Mouse (Mus musculus) retina, postnatal 7 days (tissue): Measurements from ENCODE around the gene Fxn.

Experiments used
- DNase-seq: peaks from one replicate; pipeline ENCODE4 v3.0.0-alpha.2; 2012; ENCODE audit warnings: low read depth, low spot score

Fxn gene

DNA sequence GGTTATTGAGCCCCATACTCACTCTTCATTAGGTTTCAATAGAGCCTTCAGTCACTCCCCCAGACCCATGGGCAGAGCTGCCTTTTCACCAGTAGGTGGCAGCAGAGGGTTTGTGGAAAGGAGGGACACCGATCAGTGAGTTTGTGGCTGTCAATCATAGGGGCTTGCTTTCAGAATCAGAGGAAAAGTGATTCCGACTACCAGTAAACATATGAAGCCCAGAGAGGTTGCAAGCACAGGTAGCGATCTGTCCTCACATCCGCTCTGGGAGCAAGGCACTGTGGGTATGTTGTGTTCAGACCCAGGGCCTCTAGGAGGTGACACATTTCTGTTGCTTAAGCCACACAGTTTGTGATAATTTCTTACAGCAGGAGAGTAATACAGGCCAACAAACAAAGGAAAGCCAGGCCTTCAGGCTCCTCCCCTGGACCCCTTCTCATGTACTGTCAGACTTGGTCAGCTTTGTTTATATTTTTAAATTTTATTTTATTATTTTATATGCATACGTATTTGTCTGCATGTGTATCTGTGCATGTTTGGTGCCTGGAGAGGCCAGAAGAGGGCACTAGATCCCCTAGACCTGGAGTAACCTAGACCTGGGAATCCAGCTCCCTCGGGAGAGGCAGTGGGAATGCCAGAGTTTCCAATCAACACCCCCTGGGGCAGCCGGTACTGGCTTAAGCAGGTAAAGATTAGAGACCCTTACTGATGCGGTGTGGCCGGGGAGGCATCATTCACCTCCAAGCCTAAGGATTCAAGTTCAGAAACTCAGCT, 20.8 kb upstream of the Fxn start:
- DNase-seq, result peak; percentile 85

GRCm38 (mm10) chr19:24293537-24293936, 13.1 kb upstream of the Fxn start:
- DNase-seq, result no peak

GRCm38 (mm10) chr19:24284187-24284586, 3.8 kb upstream of the Fxn start:
- DNase-seq, result peak; percentile 57

DNA sequence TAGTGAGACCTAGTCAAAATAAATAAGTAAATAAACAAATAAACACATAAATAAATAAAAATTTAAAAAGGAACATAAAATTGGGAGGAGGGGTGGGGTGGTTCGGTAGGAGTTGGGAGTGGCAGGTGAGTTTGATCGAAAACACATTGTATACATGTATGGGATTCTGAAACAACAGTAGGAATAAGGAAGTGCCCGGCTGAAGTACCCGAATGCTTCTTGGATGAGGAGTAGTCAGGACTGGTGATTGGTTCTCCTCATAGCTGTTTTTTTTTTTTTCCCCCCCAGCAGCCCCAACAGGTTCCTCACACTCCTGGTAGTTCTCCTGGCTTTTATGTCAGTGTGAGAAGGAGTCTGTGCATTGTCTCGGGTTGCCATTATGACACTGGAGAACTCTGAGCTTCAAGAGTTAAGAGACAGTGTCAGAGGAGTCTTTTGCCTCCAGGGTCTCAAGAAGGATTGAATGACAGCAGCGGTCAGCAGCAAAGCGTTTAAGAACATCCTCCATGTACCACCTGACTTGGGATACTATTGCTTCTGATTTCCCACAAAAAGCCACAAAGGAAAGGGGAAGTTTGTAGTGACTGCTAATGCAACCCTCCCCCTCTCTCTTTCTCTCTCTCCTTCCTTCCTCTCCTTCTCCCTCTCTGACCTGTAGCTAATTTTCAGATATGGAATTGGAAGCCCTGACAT, 1.0 kb upstream of the Fxn start:
- DNase-seq, result no peak

- peak; percentile 71 for DNase-seq
Observed at GRCm38 (mm10) chr19:24279706-24280600, 452 bp downstream of the Fxn start.

DNA sequence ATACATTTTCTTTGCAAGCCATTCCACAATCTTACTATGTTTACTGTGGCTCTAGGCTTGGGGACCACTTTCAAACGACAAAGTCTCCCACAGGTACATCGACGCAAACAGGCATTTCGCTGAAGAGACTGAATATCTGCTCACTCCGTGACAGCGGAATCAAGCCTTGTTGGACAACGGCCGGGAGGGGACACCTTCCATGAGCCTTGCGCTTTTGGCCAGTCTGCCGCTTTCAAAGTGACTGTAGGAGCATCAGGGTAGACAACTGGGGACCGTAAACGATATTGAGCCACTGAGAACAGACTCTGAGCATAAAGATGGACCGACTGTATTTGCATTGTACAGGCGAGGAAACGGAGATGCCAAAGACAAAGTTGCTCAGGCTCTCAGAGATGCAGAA, 1.5 kb downstream of the Fxn start:
- DNase-seq, result no peak

- DNase-seq, result no peak
Observed at GRCm38 (mm10) chr19:24274281-24274680, 6.1 kb downstream of the Fxn start.

DNA sequence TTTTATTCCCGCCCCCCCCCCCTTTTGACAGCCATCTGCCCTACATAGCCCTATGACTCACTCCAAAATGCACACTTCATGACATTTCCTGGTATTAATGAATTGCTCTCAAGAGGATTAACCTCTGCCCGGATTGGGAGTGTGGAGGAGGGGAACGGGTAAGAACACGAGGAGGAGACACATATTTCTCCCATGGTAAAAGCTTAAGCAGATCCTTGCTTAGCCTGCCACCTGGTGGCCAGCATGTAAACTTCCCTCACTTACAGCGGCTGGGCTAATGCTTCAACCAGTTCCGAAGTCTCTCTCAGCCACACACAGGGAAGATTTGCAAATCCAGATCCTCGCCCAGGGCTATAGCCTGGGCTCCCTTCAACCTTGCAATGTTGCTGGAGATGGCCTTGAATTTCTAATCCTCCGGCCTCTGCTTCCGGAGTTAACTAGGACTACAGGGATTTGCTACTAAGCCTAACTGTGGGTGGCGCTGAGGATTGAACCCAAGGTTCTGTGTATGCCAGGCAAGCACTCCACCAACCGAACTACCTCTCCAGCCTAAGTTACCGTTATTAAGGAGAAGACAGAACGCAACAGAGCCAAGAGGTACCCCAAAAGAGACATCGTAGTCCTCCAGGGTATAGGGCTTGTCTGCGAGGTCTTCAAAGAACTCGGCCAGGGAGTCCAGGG, 8.5 kb downstream of the Fxn start:
- DNase-seq, result peak; percentile 93

GRCm38 (mm10) chr19:24271326-24271725, 9.1 kb downstream of the Fxn start:
- DNase-seq, result peak; percentile 60

- DNase-seq, result no peak
Observed at GRCm38 (mm10) chr19:24268531-24268930, 11.9 kb downstream of the Fxn start.

DNA sequence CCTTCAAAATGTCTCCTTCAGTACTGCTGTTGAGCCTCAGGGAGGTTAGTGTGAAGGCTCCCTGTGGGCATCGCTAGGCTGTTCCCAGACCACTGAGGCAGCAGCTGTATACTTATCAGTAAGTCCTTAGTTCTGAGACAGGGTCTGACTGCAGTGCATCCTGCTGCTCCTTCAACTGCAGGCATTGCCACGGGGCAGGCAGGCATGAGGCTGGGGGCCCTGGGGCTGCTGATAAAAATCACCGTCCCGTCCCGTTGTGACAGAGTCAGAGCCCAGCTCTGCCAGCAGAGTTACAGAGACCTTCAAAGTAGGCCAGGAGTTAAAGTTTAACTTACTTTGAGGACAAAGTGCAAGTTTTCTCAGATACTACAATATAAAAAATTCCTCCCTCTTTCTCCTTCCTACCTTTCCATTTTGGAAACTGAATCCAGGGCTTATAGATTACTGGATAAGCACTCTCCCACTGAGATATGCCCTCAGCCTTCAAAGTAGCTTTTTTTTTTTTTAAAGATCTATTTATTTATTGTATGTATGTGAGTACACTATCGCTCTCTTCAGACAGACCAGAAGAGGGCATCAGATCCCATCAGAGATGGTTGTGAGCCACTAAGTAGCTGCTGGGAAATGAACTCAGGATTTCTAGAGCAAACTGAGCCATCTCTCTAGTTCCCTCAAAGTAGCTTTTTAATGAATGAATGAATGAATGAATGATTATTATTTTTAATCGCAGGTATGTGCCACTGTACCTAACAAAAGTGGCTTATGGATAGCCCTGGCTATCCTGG, 14.2 kb downstream of the Fxn start:
- DNase-seq, result no peak

- peak; percentile 71 for DNase-seq
Observed at GRCm38 (mm10) chr19:24264991-24265390, 15.4 kb downstream of the Fxn start.

DNA sequence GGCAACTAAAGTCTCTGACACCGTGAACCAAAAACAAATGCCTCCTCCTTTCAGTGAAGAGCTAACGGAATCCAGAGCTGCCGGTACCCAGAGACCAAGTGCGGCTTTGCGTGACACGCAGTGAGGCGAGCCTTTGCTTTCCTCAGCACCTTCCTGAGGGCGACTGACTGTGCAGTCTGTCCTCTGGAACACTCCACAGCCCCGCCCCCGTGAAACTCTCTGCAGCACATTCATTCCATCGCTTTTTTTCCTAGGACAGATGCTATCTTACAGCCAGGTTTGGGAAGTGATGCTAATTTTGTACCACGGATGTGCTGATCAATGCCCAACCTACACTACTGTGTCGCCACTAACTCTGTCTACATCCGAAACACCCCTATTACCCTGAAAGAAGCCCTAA, 17.7 kb downstream of the Fxn start:
- no peak for DNase-seq

- DNase-seq, result no peak
Observed at GRCm38 (mm10) chr19:24259390-24260351, 20.7 kb downstream of the Fxn start.

DNA sequence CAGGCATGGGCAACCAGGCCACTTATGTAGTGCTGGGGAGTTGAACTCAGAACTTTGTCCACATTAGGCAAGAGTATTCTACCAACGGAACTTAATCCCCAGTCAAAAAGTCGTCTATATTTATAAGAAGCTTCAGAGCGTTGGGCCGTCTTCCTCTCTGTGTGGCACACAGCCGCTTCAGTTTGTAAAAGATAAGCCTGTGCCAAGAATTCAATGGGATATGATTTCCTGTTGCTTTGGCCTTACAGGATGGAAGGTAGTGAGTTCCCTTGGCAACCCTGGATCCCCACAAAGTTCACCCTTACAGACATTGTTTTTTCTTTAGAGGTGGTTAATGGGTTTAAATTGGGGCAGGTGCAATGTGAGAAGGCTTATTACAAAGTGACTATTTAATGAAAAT, 22.0 kb downstream of the Fxn start:
- DNase-seq, result no peak

DNA sequence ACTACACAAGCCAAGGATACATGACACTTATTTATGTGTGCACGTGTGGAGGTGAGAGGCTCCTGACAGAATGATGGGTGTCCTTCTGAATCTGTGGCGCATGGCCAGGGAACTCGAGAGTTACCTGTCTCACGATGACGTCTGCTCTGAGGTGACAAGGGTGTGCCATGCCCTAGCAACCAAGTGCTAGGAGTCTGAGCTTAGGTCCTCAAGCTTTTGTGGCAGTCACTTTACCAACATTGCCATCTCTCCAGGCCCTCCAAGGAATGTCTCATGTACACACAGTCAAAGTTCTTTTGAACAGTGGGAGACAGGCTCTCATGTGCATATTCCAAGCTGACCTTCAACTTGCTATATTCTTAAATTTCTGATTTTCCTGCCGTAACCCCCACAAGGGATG, 22.4 kb downstream of the Fxn start:
- DNase-seq, result no peak

DNA sequence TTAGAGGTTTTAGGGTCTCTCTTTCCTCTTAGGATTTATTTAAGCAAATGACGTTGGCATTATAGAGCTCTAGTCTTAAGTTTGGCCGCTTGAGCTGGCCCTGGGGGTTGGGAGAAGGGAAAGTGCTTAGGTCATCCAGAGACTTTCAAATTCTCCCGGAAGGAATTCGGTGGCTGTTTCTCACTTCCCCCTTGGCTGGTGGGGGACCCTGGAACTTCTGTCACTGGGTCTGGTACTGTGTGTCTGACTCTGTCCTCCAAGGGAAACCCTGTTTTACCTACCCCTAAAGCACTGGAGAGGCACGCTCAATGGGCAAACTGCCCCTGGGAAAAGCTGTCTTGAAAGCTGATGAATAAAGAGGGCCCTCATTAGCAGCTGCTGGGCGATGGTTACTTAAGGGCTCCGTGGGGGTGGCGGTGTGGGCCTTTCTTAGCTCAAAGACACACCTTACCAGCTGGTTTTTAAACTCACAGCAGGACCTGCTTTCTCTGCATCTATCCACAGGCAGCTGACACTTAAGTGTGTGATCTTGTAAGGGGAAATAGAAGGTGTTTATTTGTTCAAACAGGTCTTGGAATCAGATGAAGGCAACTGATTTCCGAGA, 26.6 kb downstream of the Fxn start:
- DNase-seq, result no peak

- no peak for DNase-seq
Observed at GRCm38 (mm10) chr19:24251869-24252268, 28.5 kb downstream of the Fxn start.

- DNase-seq, result no peak
Observed at GRCm38 (mm10) chr19:24243340-24243739, 37.1 kb downstream of the Fxn start.
